Mouse (Mus musculus) lung, postnatal 0 days (tissue): Measurements from ENCODE around the gene Fgf2. TPM values are rescaled to one million over a fixed set of nuclear protein-coding genes. Genes with fewer than 3 reads are reported as not detected.

Experiments used
- ATAC-seq: fragments of 200-750 bp; cut with Nextera tagmentation; 2 replicates; pipeline ENCODE4 v1.8.0; 2017; ENCODE audit warnings: moderate library complexity
- DNase-seq: peaks from one replicate; pipeline ENCODE4 v3.0.0-alpha.2; 2016; ENCODE audit warnings: low spot score
- H3K27ac ChIP-seq: fragments of 300-500 bp; sonication (generic); 2 replicates; pipeline ENCODE4 v1.5.1; 2014; ENCODE audit warnings: antibody characterized with exemption, mild to moderate bottlenecking, low read length, mixed read lengths
- H3K27me3 ChIP-seq: fragments of 300-500 bp; sonication (generic); replicated peaks from 2 replicates; pipeline ENCODE4 v1.6.1; 2014; ENCODE audit warnings: low read length, mixed read lengths; ENCODE audit not compliant: insufficient read depth
- H3K36me3 ChIP-seq: fragments of 300-500 bp; sonication (generic); 2 replicates; pipeline ENCODE4 v1.6.1; 2014; ENCODE audit warnings: low read length, mixed read lengths; ENCODE audit not compliant: insufficient read depth
- H3K4me1 ChIP-seq: fragments of 300-500 bp; sonication (generic); 2 replicates; pipeline ENCODE4 v1.6.1; 2014; ENCODE audit warnings: antibody characterized with exemption, low read depth, low read length, mixed read lengths; ENCODE audit not compliant: insufficient read depth
- H3K4me2 ChIP-seq: fragments of 300-500 bp; sonication (generic); replicated peaks from 2 replicates; pipeline ENCODE4 v1.6.1; 2014; ENCODE audit warnings: low read depth, mild to moderate bottlenecking, low read length, moderate library complexity, mixed read lengths
- H3K4me3 ChIP-seq: fragments of 300-500 bp; sonication (generic); 2 replicates; pipeline ENCODE4 v1.5.1; 2014; ENCODE audit warnings: low read depth, low read length
- H3K9ac ChIP-seq: fragments of 300-500 bp; sonication (generic); replicated peaks from 2 replicates; pipeline ENCODE4 v1.6.1; 2014; ENCODE audit warnings: low read depth, mild to moderate bottlenecking
- H3K9me3 ChIP-seq: fragments of 300-500 bp; sonication (generic); 2 replicates; pipeline ENCODE4 v1.6.1; 2016; ENCODE audit warnings: low read length, mixed read lengths
- CTCF ChIP-seq: IDR thresholded peaks from 2 replicates; pipeline ENCODE4 v1.5.1; 2016; ENCODE audit warnings: antibody characterized with exemption, mild to moderate bottlenecking
- EP300 ChIP-seq: IDR thresholded peaks from 2 replicates; pipeline ENCODE4 v1.6.1; 2016; ENCODE audit warnings: antibody characterized with exemption, mild to moderate bottlenecking, control low read depth
- WGBS: fragments of 180-500 bp; shearing (Covaris S2); extraction: QIAGEN DNeasy Blood & Tissue Kit; methylation state at CpG from one replicate; pipeline ENCODE4 v1.1.7; 2014; 5-methylcytosine and 5-hydroxymethylcytosine counted together
- polyA plus RNA-seq: library from polyadenylated mRNA; unstranded; fragments of >200 nt; fragmentation: Nextera tagmentation; extraction: Ambion mirVana; gene quantifications from 2 replicates; pipeline ENCODE4 v1.2.1, GENCODE M21; 2015

The Fgf2 gene
- polyA plus RNA-seq = 1.5 and 2.1 TPM in 2 replicates

DNA sequence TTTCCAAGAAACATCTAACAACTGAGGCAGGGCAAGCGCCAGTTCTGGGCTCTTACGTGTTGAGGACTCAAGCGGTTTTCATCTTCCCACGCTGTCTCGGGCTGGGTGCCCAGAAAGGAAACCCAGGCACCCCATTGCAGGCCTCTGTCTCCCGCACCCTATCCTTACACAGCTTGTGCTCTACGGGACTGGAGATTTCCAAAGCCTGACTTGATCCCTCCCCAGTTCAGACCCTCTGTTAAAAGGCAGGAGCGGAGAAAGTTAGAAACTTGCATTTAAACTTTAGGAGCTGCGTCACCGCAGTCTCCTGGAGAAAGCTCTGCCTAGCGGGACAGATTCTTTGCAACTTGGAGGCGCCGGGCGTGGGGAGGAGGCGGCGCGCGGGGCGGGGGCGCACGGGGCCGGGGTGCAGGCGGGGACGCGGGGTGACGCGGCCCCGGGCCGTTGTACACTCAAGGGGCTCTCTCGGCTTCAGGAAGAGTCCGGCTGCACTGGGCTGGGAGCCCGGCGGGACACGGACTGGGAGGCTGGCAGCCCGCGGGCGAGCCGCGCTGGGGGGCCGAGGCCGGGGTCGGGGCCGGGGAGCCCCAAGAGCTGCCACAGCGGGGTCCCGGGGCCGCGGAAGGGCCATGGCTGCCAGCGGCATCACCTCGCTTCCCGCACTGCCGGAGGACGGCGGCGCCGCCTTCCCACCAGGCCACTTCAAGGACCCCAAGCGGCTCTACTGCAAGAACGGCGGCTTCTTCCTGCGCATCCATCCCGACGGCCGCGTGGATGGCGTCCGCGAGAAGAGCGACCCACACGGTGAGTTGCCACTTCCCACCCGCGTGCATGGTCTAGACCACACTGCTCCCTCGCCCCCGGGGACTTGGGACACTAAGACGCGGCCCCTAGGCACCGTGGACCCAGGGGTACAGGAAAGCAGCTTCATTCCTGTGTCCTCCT is at the start of gene Fgf2:
Gene Fgf2, plus strand, starts transcription at position 126 of the 945 bp plus-strand sequence.
- H3K9me3 ChIP-seq = no peaks in the 10 kb centered on the region
- peak; percentile 59 for DNase-seq
- H3K36me3 ChIP-seq = no peaks in the 10 kb centered on the region
- H3K4me2 ChIP-seq = peak within 1 kb of the TSS; percentile 94
- peaks cover 10% of the 10 kb centered on the region; the same call in 1 of the 2 replicates for H3K27me3 ChIP-seq
- H3K4me1 ChIP-seq = peaks cover 7% of the 10 kb centered on the region; the same call in 1 of the 2 replicates
- peak within 1 kb of the TSS; percentile 54 for H3K9ac ChIP-seq
- TF ChIP-seq EP300 (no peak), CTCF (no peak)
- peak within 1 kb of the TSS; percentile 62 for H3K4me3 ChIP-seq
- ATAC-seq = peak; percentile 83
- WGBS = under 1% methylated on average over 41 of the region's 75 CpGs
- peak within 1 kb of the TSS; percentile 69 for H3K27ac ChIP-seq

DNA sequence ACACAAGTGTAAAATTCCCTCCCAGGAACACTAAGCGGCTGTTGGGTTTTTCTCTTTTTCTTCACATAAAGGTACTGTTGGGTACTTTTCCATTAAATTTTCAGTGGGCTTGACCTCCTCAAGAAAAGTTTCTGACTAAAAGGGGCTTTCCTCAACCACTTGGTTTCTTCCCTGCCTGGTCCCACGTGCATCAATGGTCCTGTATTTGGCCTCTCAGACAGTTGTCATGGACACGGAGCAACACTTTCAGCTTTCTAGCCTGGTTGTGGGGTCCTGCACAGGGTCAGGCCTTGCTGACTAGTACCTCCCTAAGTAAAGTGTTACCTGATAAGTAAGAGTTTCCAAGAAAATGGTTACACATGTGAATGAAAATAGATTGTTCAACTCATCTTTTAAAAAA is 48.7 kb upstream of the Fgf2 start:
- Histone ChIP-seq H3K4me1 (no peaks in the 10 kb centered on the region), H3K27me3 (no peaks in the 10 kb centered on the region), H3K4me2 (no peak overlapping the region), H3K4me3 (no peak overlapping the region), H3K27ac (no peak overlapping the region), H3K9me3 (no peaks in the 10 kb centered on the region), H3K9ac (no peak overlapping the region), H3K36me3 (no peaks in the 10 kb centered on the region)
- 68% methylated on average over 3 of the region's 3 CpGs for WGBS
- no peak for ATAC-seq
- no peak for DNase-seq
- no peak for TF ChIP-seq EP300
- TF ChIP-seq CTCF = no peak

DNA sequence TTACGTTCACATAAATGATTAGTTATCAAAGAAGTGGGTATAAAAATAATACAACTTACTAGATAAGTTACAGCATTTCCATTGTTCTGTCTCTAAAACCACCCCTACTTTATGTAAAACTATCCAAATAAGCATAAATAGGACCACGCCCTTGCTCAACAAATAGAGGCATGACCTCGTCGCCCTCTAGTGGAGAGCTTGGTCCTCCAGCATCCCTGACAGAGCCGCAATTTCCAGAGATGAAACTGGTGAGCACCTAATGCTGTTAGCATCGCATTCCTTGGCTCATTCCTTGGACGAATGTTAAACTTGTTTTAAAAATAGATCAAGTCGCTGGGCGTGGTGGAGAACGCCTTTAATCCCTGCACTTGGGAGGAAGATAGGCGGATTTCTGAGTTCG is 45.5 kb upstream of the Fgf2 start:
- Histone ChIP-seq H3K9ac (no peak overlapping the region), H3K36me3 (no peaks in the 10 kb centered on the region), H3K9me3 (no peaks in the 10 kb centered on the region), H3K27me3 (no peaks in the 10 kb centered on the region), H3K4me2 (no peak overlapping the region), H3K4me1 (no peaks in the 10 kb centered on the region), H3K4me3 (no peak overlapping the region), H3K27ac (no peak overlapping the region)
- ATAC-seq = no peak
- peak; percentile 65 for DNase-seq
- TF ChIP-seq CTCF (peak; percentile 78), EP300 (no peak)
- 35% methylated on average over 12 of the region's 12 CpGs for WGBS

DNA sequence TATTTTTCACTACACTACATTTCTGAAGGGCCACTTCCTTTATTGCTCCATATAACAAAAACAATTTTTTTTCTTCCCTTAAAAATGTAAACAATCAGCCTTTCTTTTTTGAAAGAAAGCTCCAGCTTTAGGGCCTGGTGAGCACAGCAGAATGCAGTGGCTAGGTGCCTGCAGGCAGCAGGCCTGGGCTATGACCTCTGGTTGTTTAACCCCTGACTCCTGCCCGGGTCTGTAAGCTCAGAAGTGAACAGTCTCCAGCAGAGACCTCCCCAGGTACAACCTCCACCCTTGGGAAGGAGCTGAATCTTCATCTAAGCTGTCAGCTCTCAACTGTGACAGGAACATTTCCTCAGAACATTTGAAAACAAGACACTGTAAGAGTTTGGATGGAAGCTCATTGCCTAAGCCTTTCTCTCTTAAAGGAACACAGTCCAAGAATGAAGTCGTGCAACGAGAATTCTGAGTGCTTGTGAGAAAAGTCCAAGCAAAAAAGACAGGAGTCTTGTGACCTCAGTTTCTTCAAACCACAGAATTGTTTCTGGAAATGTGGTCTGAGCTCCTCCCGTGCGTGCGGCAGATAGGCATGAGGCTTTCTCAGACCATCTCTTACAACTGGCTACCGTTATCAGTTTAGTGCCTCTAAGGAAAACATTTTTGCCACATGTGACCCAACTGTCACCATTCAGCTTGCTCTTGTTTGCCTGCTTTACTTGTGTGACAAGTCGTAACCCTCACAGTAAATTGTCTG is 44.6 kb upstream of the Fgf2 start:
- Histone ChIP-seq H3K36me3 (no peaks in the 10 kb centered on the region), H3K4me1 (no peaks in the 10 kb centered on the region), H3K9me3 (no peaks in the 10 kb centered on the region), H3K4me3 (no peak overlapping the region), H3K9ac (no peak overlapping the region), H3K4me2 (no peak overlapping the region), H3K27ac (no peak overlapping the region), H3K27me3 (no peaks in the 10 kb centered on the region)
- ATAC-seq (no peak), DNase-seq (no peak)
- WGBS = 47% methylated on average over 8 of the region's 8 CpGs
- TF ChIP-seq CTCF (no peak), EP300 (no peak)

DNA sequence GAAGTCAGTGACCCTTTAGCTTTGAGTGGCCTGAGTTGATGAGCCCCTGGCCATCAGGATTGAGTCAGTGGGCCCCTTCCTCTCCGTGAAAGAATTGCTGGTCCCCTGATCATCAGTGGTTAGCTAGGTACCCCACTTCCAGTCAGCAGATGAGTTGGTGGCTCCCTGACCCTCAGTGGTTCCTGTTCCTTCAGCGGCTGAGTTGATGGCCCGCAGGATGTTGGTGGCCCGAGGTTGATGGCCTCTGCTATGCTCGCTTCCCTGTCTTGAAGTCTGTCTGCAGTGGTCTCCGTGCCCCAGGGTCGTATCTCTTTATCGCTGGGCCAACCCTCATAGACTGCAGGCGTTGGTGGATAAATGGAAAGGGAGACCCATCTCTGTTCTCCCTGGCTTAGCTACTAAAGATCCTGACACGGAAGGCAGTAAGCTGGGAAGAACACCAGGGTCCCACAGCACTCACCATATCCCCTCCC is 36.2 kb upstream of the Fgf2 start:
- 2% methylated on average over 10 of the region's 10 CpGs for WGBS
- Histone ChIP-seq H3K4me2 (peak overlapping the region; percentile 80), H3K9me3 (no peaks in the 10 kb centered on the region), H3K27ac (no peak overlapping the region), H3K36me3 (no peaks in the 10 kb centered on the region), H3K9ac (peak overlapping the region; percentile 66; the same call in 1 of the 2 replicates), H3K27me3 (no peaks in the 10 kb centered on the region), H3K4me3 (peak overlapping the region; percentile 72), H3K4me1 (no peaks in the 10 kb centered on the region; the same call in 1 of the 2 replicates)
- peak; percentile 31 for ATAC-seq
- no peak for DNase-seq
- TF ChIP-seq EP300 = no peak
- TF ChIP-seq CTCF = no peak

DNA sequence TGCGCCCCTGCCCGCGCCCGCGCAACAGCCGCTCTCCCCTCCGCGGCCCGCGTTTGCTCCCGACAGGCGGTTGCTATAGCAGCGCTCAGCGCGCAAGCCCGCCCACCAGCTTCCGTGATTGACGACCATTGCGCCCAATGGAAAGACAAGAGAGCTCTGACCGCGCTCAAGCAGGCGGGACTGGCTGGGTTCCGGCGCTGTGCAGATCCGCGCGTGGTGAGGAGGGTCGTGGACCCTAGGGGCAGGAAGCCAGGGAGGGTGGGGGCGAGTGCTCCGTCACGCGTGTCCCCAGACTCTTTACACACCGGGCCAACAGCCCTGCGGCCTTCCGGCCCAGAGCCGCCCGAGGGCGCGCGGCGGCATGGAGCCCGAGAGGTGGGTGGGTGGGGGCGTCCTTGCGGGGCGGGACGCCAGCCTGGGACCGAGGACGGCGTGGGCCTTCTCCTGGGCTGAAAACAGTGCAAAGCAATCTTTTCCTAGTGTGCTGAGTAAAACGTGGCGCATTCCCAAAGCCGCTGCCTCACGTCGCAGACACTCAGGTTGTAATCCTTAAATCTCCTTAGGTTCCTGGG is 35.7 kb upstream of the Fgf2 start, which contains the start of the genes Bbs12 and Cetn4:
Gene Bbs12, plus strand, starts transcription at position 185 of the 572 bp plus-strand sequence.
Gene Cetn4, minus strand, starts transcription at position 339 of the 572 bp plus-strand sequence.
- DNase-seq (peak; percentile 95), ATAC-seq (peak; percentile 99)
- Histone ChIP-seq H3K9me3 (no peaks in the 10 kb centered on the region), H3K4me2 (peak within 1 kb of the TSS; percentile 80), H3K4me1 (no peaks in the 10 kb centered on the region; the same call in 1 of the 2 replicates), H3K9ac (peak within 1 kb of the TSS; percentile 66), H3K4me3 (peak within 1 kb of the TSS; percentile 72), H3K27ac (peak within 1 kb of the TSS; percentile 74), H3K27me3 (no peaks in the 10 kb centered on the region), H3K36me3 (no peaks in the 10 kb centered on the region)
- WGBS = under 1% methylated on average over 49 of the region's 54 CpGs
- TF ChIP-seq EP300 (no peak), CTCF (no peak)
